Mouse (Mus musculus) liver, adult 2 months (tissue): ENCODE data around the gene Hs3st5. TPM values are rescaled to one million over a fixed set of nuclear protein-coding genes. Genes with fewer than 3 reads are reported as not detected.

ENCODE experiments used
- DNase-seq: peaks from one replicate; pipeline ENCODE4 v3.0.0-alpha.2; 2011; ENCODE audit warnings: low read depth, low spot score; ENCODE audit errors: extremely low read depth
- H3K27ac ChIP-seq: fragments of 200-500 bp; replicated peaks from 2 replicates; pipeline ENCODE4 v1.5.1; 2012; ENCODE audit warnings: low read depth, mild to moderate bottlenecking, control low read depth, inconsistent platforms, low read length; ENCODE audit not compliant: insufficient read depth
- H3K27me3 ChIP-seq: fragments of 200-500 bp; 2 replicates; pipeline ENCODE4 v1.6.1; 2012; ENCODE audit warnings: mild to moderate bottlenecking, moderate library complexity, low read length, inconsistent platforms; ENCODE audit not compliant: control insufficient read depth, insufficient read depth
- H3K36me3 ChIP-seq: fragments of 200-500 bp; 2 replicates; pipeline ENCODE4 v1.6.1; 2012; ENCODE audit warnings: low read length, inconsistent platforms; ENCODE audit not compliant: control insufficient read depth, insufficient read depth
- H3K4me1 ChIP-seq: fragments of 200-500 bp; 2 replicates; pipeline ENCODE4 v1.6.1; 2011; ENCODE audit warnings: low read length; ENCODE audit not compliant: control insufficient read depth, insufficient read depth
- H3K4me3 ChIP-seq: fragments of 200-500 bp; 2 replicates; pipeline ENCODE4 v1.5.1; 2011; ENCODE audit warnings: low read depth, mild to moderate bottlenecking, control low read depth, low read length, moderate library complexity; ENCODE audit not compliant: insufficient read depth
- H3K79me2 ChIP-seq: fragments of 200-500 bp; 2 replicates; pipeline ENCODE4 v1.6.1; 2012; ENCODE audit warnings: inconsistent platforms, mild to moderate bottlenecking, low read length, moderate library complexity; ENCODE audit not compliant: control insufficient read depth, insufficient read depth
- H3K9ac ChIP-seq: fragments of 200-500 bp; 2 replicates; pipeline ENCODE4 v1.6.1; 2012; ENCODE audit warnings: low read depth, mild to moderate bottlenecking, control low read depth, inconsistent platforms, low read length
- CTCF ChIP-seq: fragments of 200-500 bp; IDR thresholded peaks from 2 replicates; pipeline ENCODE4 v1.5.1; 2011; ENCODE audit warnings: low read depth, low read length, control low read depth
- POLR2A ChIP-seq: fragments of 200-500 bp; IDR thresholded peaks from 2 replicates; pipeline ENCODE4 v1.6.1; 2011; ENCODE audit warnings: low read length, control low read depth; ENCODE audit not compliant: insufficient read depth; ENCODE audit errors: extremely low read depth
- WGBS: fragments of 180-500 bp; shearing (Covaris S2); methylation state at CpG from one replicate; pipeline ENCODE4 v1.1.7; 2018; 5-methylcytosine and 5-hydroxymethylcytosine counted together
- polyA plus RNA-seq: library from polyadenylated mRNA; depleted of rRNA; stranded (reverse); fragments of >200 nt; gene quantifications from 2 replicates; pipeline ENCODE4 v1.2.3, GENCODE M21; 2012
- total RNA-seq: library from RNA; depleted of rRNA; stranded (reverse); fragments of >200 nt; gene quantifications from 2 replicates; pipeline ENCODE4 v1.2.3, GENCODE M21; 2014

Hs3st5 gene
- total and polyA plus RNA-seq, 2 experiments, result not detected

GRCm38 (mm10) chr10:36631746-36632145, 125.1 kb downstream of the Hs3st5 start:
- H3K4me1 ChIP-seq, result no peaks in the 10 kb centered on the region
- H3K79me2 ChIP-seq, result no peaks in the 10 kb centered on the region
- no peak for DNase-seq
- H3K27me3 ChIP-seq, result no peaks in the 10 kb centered on the region
- H3K4me3 ChIP-seq, result no peak overlapping the region
- H3K27ac ChIP-seq, result no peak overlapping the region
- TF ChIP-seq POLR2A (no peak), CTCF (no peak)
- no peaks in the 10 kb centered on the region for H3K36me3 ChIP-seq
- WGBS, result 62% methylated on average over 1 of the region's 1 CpGs
- no peak overlapping the region for H3K9ac ChIP-seq

- Histone ChIP-seq H3K36me3 (no peaks in the 10 kb centered on the region), H3K27me3 (no peaks in the 10 kb centered on the region), H3K4me3 (no peak overlapping the region), H3K4me1 (no peaks in the 10 kb centered on the region), H3K9ac (no peak overlapping the region), H3K27ac (no peak overlapping the region), H3K79me2 (no peaks in the 10 kb centered on the region)
- no peak for DNase-seq
- WGBS, result 70% methylated on average over 5 of the region's 5 CpGs
- TF ChIP-seq POLR2A (no peak), CTCF (no peak)
Measured at GRCm38 (mm10) chr10:36650653-36651052, 144.0 kb downstream of the Hs3st5 start.

- Histone ChIP-seq H3K27me3 (no peaks in the 10 kb centered on the region), H3K4me1 (no peaks in the 10 kb centered on the region), H3K36me3 (no peaks in the 10 kb centered on the region), H3K79me2 (no peaks in the 10 kb centered on the region), H3K27ac (no peak overlapping the region), H3K4me3 (no peak overlapping the region), H3K9ac (no peak overlapping the region)
- 75% methylated on average over 3 of the region's 3 CpGs for WGBS
- no peak for DNase-seq
- no peak for TF ChIP-seq POLR2A
- no peak for TF ChIP-seq CTCF
Measured at GRCm38 (mm10) chr10:36713974-36714373, 207.4 kb downstream of the Hs3st5 start.

GRCm38 (mm10) chr10:36726239-36726638, 219.6 kb downstream of the Hs3st5 start:
- no peak overlapping the region for H3K9ac ChIP-seq
- no peaks in the 10 kb centered on the region for H3K4me1 ChIP-seq
- 92% methylated on average over 3 of the region's 3 CpGs for WGBS
- DNase-seq, result no peak
- H3K27me3 ChIP-seq, result no peaks in the 10 kb centered on the region
- TF ChIP-seq CTCF, result no peak
- TF ChIP-seq POLR2A, result no peak
- H3K79me2 ChIP-seq, result no peaks in the 10 kb centered on the region
- H3K36me3 ChIP-seq, result no peaks in the 10 kb centered on the region
- H3K4me3 ChIP-seq, result no peak overlapping the region
- H3K27ac ChIP-seq, result no peak overlapping the region

GRCm38 (mm10) chr10:36729361-36730098, 222.9 kb downstream of the Hs3st5 start:
- Histone ChIP-seq H3K79me2 (no peaks in the 10 kb centered on the region), H3K4me3 (no peak overlapping the region), H3K4me1 (no peaks in the 10 kb centered on the region), H3K9ac (no peak overlapping the region), H3K27ac (no peak overlapping the region), H3K27me3 (no peaks in the 10 kb centered on the region), H3K36me3 (no peaks in the 10 kb centered on the region)
- 73% methylated on average over 13 of the region's 13 CpGs for WGBS
- no peak for TF ChIP-seq POLR2A
- TF ChIP-seq CTCF, result no peak
- DNase-seq, result no peak

- no peak for DNase-seq
- Histone ChIP-seq H3K36me3 (no peaks in the 10 kb centered on the region), H3K27me3 (no peaks in the 10 kb centered on the region), H3K4me1 (no peaks in the 10 kb centered on the region), H3K27ac (no peak overlapping the region), H3K79me2 (no peaks in the 10 kb centered on the region), H3K4me3 (no peak overlapping the region), H3K9ac (no peak overlapping the region)
- TF ChIP-seq POLR2A (no peak), CTCF (no peak)
Measured at GRCm38 (mm10) chr10:36739375-36739774, 232.8 kb downstream of the Hs3st5 start.
